Mouse (Mus musculus) lung, adult 10 weeks (tissue): ENCODE data around the gene Pla2g12a. TPM values are rescaled to one million over a fixed set of nuclear protein-coding genes. Genes with fewer than 3 reads are reported as not detected.

ENCODE experiments used
- polyA plus RNA-seq: library from polyadenylated mRNA; stranded (reverse); fragments of 350-450 nt; fragmentation: Illumina TruSeq; extraction: RNeasy Lipid Tissue Mini Kit (QIAGEN cat#74804); gene quantifications from one replicate; pipeline ENCODE4 v1.2.3, GENCODE M21; 2014; ENCODE audit warnings: low read depth, low replicate concordance; ENCODE audit not compliant: insufficient read depth

Pla2g12a gene
- 19.5 TPM for polyA plus RNA-seq

GRCm38 (mm10) chr3:129878405-129879021 is at the start of gene Pla2g12a:
Pla2g12a (plus strand) TSS chr3:129878606.

GRCm38 (mm10) chr3:129831035-129831568 is 47.3 kb upstream of the Pla2g12a start, which contains the start of gene Gar1:
Gar1 (minus strand) TSS chr3:129831396.

GRCm38 (mm10) chr3:129835388-129835934 is 42.9 kb upstream of the Pla2g12a start, which contains the start of gene Cfi:
Cfi (plus strand) TSS chr3:129835884.

GRCm38 (mm10) chr3:129901271-129901809 is 22.9 kb downstream of the Pla2g12a start, which contains the start of gene Casp6:
Casp6 (plus strand) TSS chr3:129901425.

Other genes starting within 250 kb of the Pla2g12a start
- gene Egf, start 123.3 kb upstream of the Pla2g12a start, polyA plus RNA-seq, result 0.54 TPM
- gene Lrit3, start 74.6 kb upstream of the Pla2g12a start, polyA plus RNA-seq, result not detected
- not detected for gene Rrh, start 56.0 kb upstream of the Pla2g12a start, polyA plus RNA-seq
- gene Gar1, start 47.2 kb upstream of the Pla2g12a start, polyA plus RNA-seq, result 33.0 TPM
- 0.43 TPM for gene Cfi, start 42.7 kb upstream of the Pla2g12a start, polyA plus RNA-seq
- gene Casp6, start 22.8 kb downstream of the Pla2g12a start, polyA plus RNA-seq, result 30.2 TPM
- 11.8 TPM for gene Mcub, start 91.6 kb downstream of the Pla2g12a start, polyA plus RNA-seq
- gene Sec24b, start 182.9 kb downstream of the Pla2g12a start, polyA plus RNA-seq, result 27.1 TPM